Mouse (Mus musculus) stomach, adult 2 months (tissue): ENCODE measurements around the gene Gm10184. TPM values are rescaled to one million over a fixed set of nuclear protein-coding genes. Genes with fewer than 3 reads are reported as not detected.

Source experiments
- polyA plus RNA-seq: library from polyadenylated mRNA; depleted of rRNA; stranded (reverse); fragments of >200 nt; gene quantifications from 2 replicates; pipeline ENCODE4 v1.2.3, GENCODE M21; 2012; rRNA removed

Gm10184 gene
- polyA plus RNA-seq: 17.2 and 22.8 TPM in 2 replicates

DNA sequence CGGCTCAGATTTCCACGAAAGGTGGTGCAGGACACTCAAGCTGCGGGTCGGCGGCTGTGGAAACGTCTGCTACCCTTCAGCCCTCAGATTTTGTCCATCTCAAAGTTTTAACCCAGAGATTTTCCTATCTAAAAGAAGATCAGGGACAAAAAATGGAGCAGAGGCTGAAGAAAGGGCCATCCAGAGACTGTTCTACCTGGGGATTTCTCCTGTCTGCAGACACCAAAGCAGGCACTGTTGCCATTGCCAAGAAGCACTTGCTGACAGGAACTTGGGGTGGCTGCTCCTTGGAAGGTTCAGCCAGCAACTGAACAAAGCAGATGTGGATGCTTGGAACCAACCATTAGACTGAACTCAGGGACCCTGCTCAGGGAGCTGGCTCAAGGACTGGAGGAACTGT lies at the start of gene Gm10184:
Gm10184 (minus strand) TSS at position 101 of the 400 bp plus-strand sequence.

